Mouse (Mus musculus) liver, postnatal 0 days (tissue): ENCODE data around the gene Myof.

ENCODE experiments used
- CTCF ChIP-seq: sonication (generic); IDR thresholded peaks from 2 replicates; pipeline ENCODE4 v1.5.1; 2016; ENCODE audit warnings: antibody characterized with exemption, low read depth
- EP300 ChIP-seq: IDR thresholded peaks from 2 replicates; pipeline ENCODE4 v1.6.1; 2016; ENCODE audit warnings: antibody characterized with exemption, low read depth, mild to moderate bottlenecking

DNA sequence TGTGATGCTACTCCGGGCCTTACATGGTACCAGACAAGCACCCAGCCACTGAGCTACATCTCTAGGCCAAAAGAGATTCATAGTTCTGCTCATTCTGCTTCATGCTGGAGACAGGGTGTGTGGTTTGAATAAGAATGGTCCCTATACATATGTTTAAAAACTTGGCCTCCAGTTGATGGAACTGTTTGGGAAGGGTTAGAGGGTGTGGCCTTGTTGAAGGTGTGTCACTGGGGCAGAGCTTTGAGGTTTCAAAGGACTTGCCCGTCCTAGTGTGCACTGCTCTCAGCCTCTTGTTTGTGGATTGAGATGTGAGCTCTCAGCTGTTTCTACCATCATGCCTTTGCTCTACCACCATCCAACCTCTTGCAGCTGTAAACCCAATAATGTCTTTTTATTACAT lies 43.4 kb downstream of the Myof start:
- no peak for TF ChIP-seq EP300
- TF ChIP-seq CTCF = no peak
